9 mouse cellular contexts compared by ENCODE assay signal in genomic region chrX:52611541-52611940, GRCm38 (mm10). TPM values are rescaled to one million over a fixed set of nuclear protein-coding genes. Genes with fewer than 3 reads are reported as not detected.
A peak's percentile ranks its signal among the peaks of the same experiment; 100 is the strongest.
DNase-seq lines count a peak whose midpoint lies in the region; ATAC-seq and TF ChIP-seq lines count a peak whose summit lies in the region.
"Had no signal": no experiment of that assay in that cellular context is flagged by ENCODE, and none has a peak within 500 bp of the region (broad histone marks: within the 10 kb centered on the region; RNA-seq: fewer than 3 reads in every experiment).

No protein-coding gene starts in this region.

- peak overlapping the region; percentile 58 for H3K4me3 ChIP-seq in forebrain, embryonic 10.5 days
- no peak overlapping the region for H3K4me3 ChIP-seq in forebrain, embryonic 15.5 days
- peak overlapping the region; percentile 58 for H3K4me3 ChIP-seq in liver, embryonic 11.5 days (ENCODE audit: low read depth, low read length)
- H3K4me3 ChIP-seq in intestine, postnatal 0 days (ENCODE audit: low read depth, low read length) = peak overlapping the region; percentile 43
- H3K4me3 ChIP-seq in neural tube, embryonic 13.5 days = peak overlapping the region; percentile 47
- no peak overlapping the region for H3K4me3 ChIP-seq in thymus, adult 2 months (ENCODE audit: control insufficient read depth, insufficient read depth, low read length)

- no peak for ATAC-seq in forebrain, embryonic 15.5 days (replicated peaks)
- ATAC-seq in liver, embryonic 11.5 days (replicated peaks; ENCODE audit: low FRiP score) = no peak
- ATAC-seq in intestine, postnatal 0 days = no peak
- ATAC-seq in neural tube, embryonic 13.5 days (ENCODE audit: low read depth) = no peak

- DNase-seq in forebrain, embryonic 10.5 days (ENCODE audit: extremely low spot score, low spot score) = no peak
- DNase-seq in liver, embryonic 11.5 days (ENCODE audit: low spot score) = no peak
- DNase-seq in liver = no peak
- no peak for DNase-seq in natural killer cell, adult 2 months (ENCODE audit: low spot score in 2 of 2)
- DNase-seq in thymus, adult 2 months = no peak
- DNase-seq: cerebellum, adult 11 months had no signal

- no peak overlapping the region for H3K4me2 ChIP-seq in forebrain, embryonic 15.5 days (replicated peaks)
- H3K4me2 ChIP-seq in liver, embryonic 11.5 days = peak overlapping the region; percentile 61
- H3K4me2 ChIP-seq in intestine, postnatal 0 days (replicated peaks; ENCODE audit: low read depth) = peak overlapping the region; percentile 72
- H3K4me2 ChIP-seq in neural tube, embryonic 13.5 days = peak overlapping the region; percentile 73

- peaks cover 67% of the 10 kb centered on the region for H3K27me3 ChIP-seq in forebrain, embryonic 10.5 days (ENCODE audit: poor library complexity, severe bottlenecking)
- peaks cover 4% of the 10 kb centered on the region; the same call in 1 of the 2 replicates for H3K27me3 ChIP-seq in forebrain, embryonic 15.5 days
- H3K27me3 ChIP-seq in liver, embryonic 11.5 days (replicated peaks; ENCODE audit: control insufficient read depth, insufficient read depth, low read length) = no peaks in the 10 kb centered on the region; the same call in none of the 2 replicates
- no peaks in the 10 kb centered on the region for H3K27me3 ChIP-seq in intestine, postnatal 0 days (replicated peaks; ENCODE audit: control insufficient read depth, insufficient read depth, low read length)
- peaks cover 38% of the 10 kb centered on the region for H3K27me3 ChIP-seq in neural tube, embryonic 13.5 days
- H3K27me3 ChIP-seq in thymus, adult 2 months (ENCODE audit: control insufficient read depth, insufficient read depth, low read length) = peaks cover 3% of the 10 kb centered on the region; the same call in 1 of the 2 replicates

- WGBS in forebrain, embryonic 10.5 days = 15% methylated on average over 5 of the region's 6 CpGs
- 41% methylated on average over 6 of the region's 6 CpGs for WGBS in forebrain, embryonic 15.5 days
- 66% methylated on average over 6 of the region's 6 CpGs for WGBS in liver, embryonic 11.5 days
- 36% methylated on average over 6 of the region's 6 CpGs for WGBS in intestine, postnatal 0 days
- WGBS in neural tube, embryonic 13.5 days = 28% methylated on average over 2 of the region's 6 CpGs
- 84% methylated on average over 3 of the region's 6 CpGs for WGBS in thymus, adult 2 months

- TF ChIP-seq POLR2A in thymus, adult 2 months (IDR thresholded peaks at IDR 0.05; ENCODE audit: control insufficient read depth, extremely low read depth, insufficient read depth, low read length, poor library complexity) = no peak

- peaks cover 57% of the 10 kb centered on the region for H3K4me1 ChIP-seq in forebrain, embryonic 10.5 days
- H3K4me1 ChIP-seq in forebrain, embryonic 15.5 days = peaks cover 22% of the 10 kb centered on the region
- no peaks in the 10 kb centered on the region; the same call in 1 of the 2 replicates for H3K4me1 ChIP-seq in liver, embryonic 11.5 days (replicated peaks; ENCODE audit: control insufficient read depth, insufficient read depth, low read length)
- no peaks in the 10 kb centered on the region for H3K4me1 ChIP-seq in intestine, postnatal 0 days (replicated peaks; ENCODE audit: control insufficient read depth, insufficient read depth, low read length)
- H3K4me1 ChIP-seq in neural tube, embryonic 13.5 days (replicated peaks) = peaks cover 14% of the 10 kb centered on the region; the same call in 1 of the 2 replicates
- no peaks in the 10 kb centered on the region; the same call in 1 of the 2 replicates for H3K4me1 ChIP-seq in thymus, adult 2 months (replicated peaks; ENCODE audit: control insufficient read depth, insufficient read depth, low read length)

- H3K9me3 ChIP-seq in forebrain, embryonic 10.5 days = no peaks in the 10 kb centered on the region
- H3K9me3 ChIP-seq in forebrain, embryonic 15.5 days = no peaks in the 10 kb centered on the region
- no peaks in the 10 kb centered on the region for H3K9me3 ChIP-seq in liver, embryonic 11.5 days (ENCODE audit: control insufficient read depth, low read length)
- H3K9me3 ChIP-seq in intestine, postnatal 0 days (ENCODE audit: control insufficient read depth) = no peaks in the 10 kb centered on the region
- no peaks in the 10 kb centered on the region for H3K9me3 ChIP-seq in neural tube, embryonic 13.5 days

- H3K36me3 ChIP-seq in forebrain, embryonic 10.5 days (replicated peaks) = no peaks in the 10 kb centered on the region
- no peaks in the 10 kb centered on the region for H3K36me3 ChIP-seq in forebrain, embryonic 15.5 days
- no peaks in the 10 kb centered on the region for H3K36me3 ChIP-seq in liver, embryonic 11.5 days (ENCODE audit: control insufficient read depth, insufficient read depth, low read length)
- H3K36me3 ChIP-seq in intestine, postnatal 0 days (ENCODE audit: control insufficient read depth, insufficient read depth) = no peaks in the 10 kb centered on the region
- no peaks in the 10 kb centered on the region for H3K36me3 ChIP-seq in neural tube, embryonic 13.5 days
- H3K36me3 ChIP-seq in thymus, adult 2 months (ENCODE audit: control insufficient read depth, insufficient read depth, low read length) = no peaks in the 10 kb centered on the region

- no peak overlapping the region for H3K9ac ChIP-seq in forebrain, embryonic 15.5 days (replicated peaks)
- peak overlapping the region; percentile 57 for H3K9ac ChIP-seq in liver, embryonic 11.5 days (ENCODE audit: low read depth, low read length)
- no peak overlapping the region for H3K9ac ChIP-seq in intestine, postnatal 0 days (ENCODE audit: low read depth, low read length)
- no peak overlapping the region for H3K9ac ChIP-seq in neural tube, embryonic 13.5 days

- TF ChIP-seq CTCF in intestine, postnatal 0 days (IDR thresholded peaks at IDR 0.05; ENCODE audit: low read depth) = no peak
- TF ChIP-seq CTCF in thymus, adult 2 months (IDR thresholded peaks at IDR 0.05; ENCODE audit: borderline replicate concordance, control insufficient read depth, extremely low read depth, insufficient read depth, low read length, poor library complexity) = no peak

- H3K27ac ChIP-seq in forebrain, embryonic 10.5 days = peak overlapping the region; percentile 84; the same call in 1 of the 2 replicates
- H3K27ac ChIP-seq in forebrain, embryonic 15.5 days (replicated peaks) = no peak overlapping the region
- H3K27ac ChIP-seq in liver, embryonic 11.5 days (ENCODE audit: low read depth, low read length) = peak overlapping the region; percentile 32; the same call in 1 of the 2 replicates
- H3K27ac ChIP-seq in intestine, postnatal 0 days (ENCODE audit: low read depth, low read length) = no peak overlapping the region
- H3K27ac ChIP-seq in neural tube, embryonic 13.5 days (replicated peaks) = no peak overlapping the region
- no peak overlapping the region for H3K27ac ChIP-seq in thymus, adult 2 months (ENCODE audit: control insufficient read depth, insufficient read depth, low read length)

RNA-seq across cellular contexts. Expression of gene Gpc3, which starts 2.2 kb away (rescaled TPM):
- 229 and 246 TPM in 2 replicates for polyA plus RNA-seq in forebrain, embryonic 10.5 days (2016; fragmentation: Nextera tagmentation; extraction: Ambion mirVana)
- 32.7 and 33.6 TPM in 2 replicates for polyA plus RNA-seq in forebrain, embryonic 15.5 days (2015; fragmentation: Nextera tagmentation; extraction: Ambion mirVana)
- 524 and 545 TPM in 2 replicates for polyA plus RNA-seq in liver, embryonic 11.5 days (2014; fragmentation: Nextera tagmentation; extraction: Ambion mirVana)
- polyA plus RNA-seq in intestine, postnatal 0 days (2015; fragmentation: Nextera tagmentation; extraction: Ambion mirVana) = 240 and 257 TPM in 2 replicates
- 136 and 189 TPM in 2 replicates for polyA plus RNA-seq in neural tube, embryonic 13.5 days (2015; fragmentation: Nextera tagmentation; extraction: Ambion mirVana)
- 6.3 and 9.2 TPM in 2 replicates for polyA plus RNA-seq in thymus, adult 2 months (2012; rRNA removed)

Comparison
In these comparisons a context has a peak if more than half of its experiments do, and no peak if none do; other contexts are left out.
1. H3K27ac ChIP-seq: peak in forebrain, embryonic 10.5 days (single experiment) and liver, embryonic 11.5 days (single experiment); none in forebrain, embryonic 15.5 days (single experiment), intestine, postnatal 0 days (single experiment), neural tube, embryonic 13.5 days (single experiment) and thymus, adult 2 months (single experiment).
2. H3K4me3 ChIP-seq: peak in forebrain, embryonic 10.5 days (single experiment), liver, embryonic 11.5 days (single experiment), intestine, postnatal 0 days (single experiment) and neural tube, embryonic 13.5 days (single experiment); none in forebrain, embryonic 15.5 days (single experiment) and thymus, adult 2 months (single experiment).